Comparison of ENCODE assay signal across 9 mouse cellular contexts in the genomic region with DNA sequence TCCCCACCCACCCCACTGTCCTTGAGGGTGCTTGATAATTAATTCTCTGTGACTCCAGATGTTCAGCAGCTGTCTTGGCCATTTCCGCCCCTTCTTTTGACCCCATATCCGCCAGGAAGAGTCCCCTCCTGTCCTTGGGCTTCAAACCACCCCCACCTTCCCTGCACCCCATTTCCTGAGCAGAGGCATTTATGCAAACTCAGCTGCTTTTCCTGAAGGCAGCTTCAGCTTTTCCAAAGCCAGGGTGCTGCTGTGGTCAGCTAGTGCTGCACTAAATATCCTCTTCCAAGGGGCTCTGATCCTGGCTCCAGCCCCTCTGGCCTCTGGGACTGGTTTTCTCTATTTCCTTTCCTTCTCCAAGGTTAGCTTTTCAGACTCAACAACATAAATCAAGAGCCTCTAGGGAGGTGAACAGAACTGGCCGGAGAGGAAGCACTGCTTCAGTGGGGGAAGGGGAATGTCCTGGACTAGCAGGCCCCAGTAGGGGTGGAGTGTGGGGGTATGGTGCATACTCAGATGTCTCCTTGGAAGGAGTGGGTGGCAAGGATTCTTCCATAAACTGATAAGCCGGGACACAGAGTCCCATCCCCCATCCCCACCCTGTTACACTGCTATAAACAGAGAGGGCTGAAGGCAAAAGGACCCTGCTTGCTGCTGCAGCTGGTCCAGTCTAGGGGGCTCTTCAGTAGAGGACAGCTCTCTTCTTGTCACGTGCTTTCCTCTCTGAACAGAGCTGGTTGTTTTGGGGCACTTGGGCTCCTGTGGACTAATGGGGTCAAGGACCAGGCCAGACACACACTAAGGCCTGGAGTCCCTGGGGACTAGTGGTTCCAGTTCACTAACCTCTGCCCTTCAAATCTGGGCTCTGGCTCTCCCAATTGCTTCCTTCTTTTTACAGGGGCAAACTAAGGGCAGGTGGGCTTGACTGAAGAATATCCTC. TPM values are rescaled to one million over a fixed set of nuclear protein-coding genes. Genes with fewer than 3 reads are reported as not detected.
DNase-seq lines count a peak whose midpoint lies in the region; ATAC-seq and TF ChIP-seq lines count a peak whose summit lies in the region.
"Had no signal": no experiment of that assay in that cellular context is flagged by ENCODE, and none has a peak within 500 bp of the region (broad histone marks: within the 10 kb centered on the region; RNA-seq: fewer than 3 reads in every experiment).

No protein-coding gene starts in this region.

- no peak for DNase-seq in forebrain, embryonic 11.5 days (ENCODE audit: low spot score)
- DNase-seq in forebrain, postnatal 0 days: no peak
- DNase-seq in liver, embryonic 13.5 days: no peak
- DNase-seq in layer of hippocampus, adult 18-20 months (ENCODE audit: low spot score in 2 of 2): no peak

- no peak for ATAC-seq in forebrain, embryonic 11.5 days (replicated peaks; ENCODE audit: low FRiP score)
- ATAC-seq in forebrain, postnatal 0 days: no peak
- peak; percentile 29; the same call in 1 of the 2 replicates for ATAC-seq in embryonic facial prominence, embryonic 15.5 days (ENCODE audit: insufficient number of reproducible peaks, low FRiP score, low TSS enrichment, low read depth)
- no peak for ATAC-seq in hindbrain, embryonic 15.5 days (ENCODE audit: low FRiP score, low read depth)
- peak; percentile 38; the same call in 1 of the 2 replicates for ATAC-seq in liver, embryonic 13.5 days (ENCODE audit: low read depth)
- ATAC-seq in stomach, embryonic 15.5 days (ENCODE audit: insufficient read depth, low FRiP score, low read depth): peak; percentile 79
- no peak for ATAC-seq in granulocyte monocyte progenitor cell, adult 5-6 weeks (replicated peaks; ENCODE audit: poor library complexity, severe bottlenecking)

- H3K36me3 ChIP-seq in forebrain, embryonic 11.5 days (ENCODE audit: control insufficient read depth, insufficient read depth, low read length): no peaks in the 10 kb centered on the region
- no peaks in the 10 kb centered on the region for H3K36me3 ChIP-seq in forebrain, postnatal 0 days (ENCODE audit: insufficient read depth)
- no peaks in the 10 kb centered on the region for H3K36me3 ChIP-seq in embryonic facial prominence, embryonic 15.5 days
- H3K36me3 ChIP-seq in hindbrain, embryonic 15.5 days: no peaks in the 10 kb centered on the region
- no peaks in the 10 kb centered on the region for H3K36me3 ChIP-seq in liver, embryonic 13.5 days
- no peaks in the 10 kb centered on the region for H3K36me3 ChIP-seq in stomach, embryonic 15.5 days

- H3K9me3 ChIP-seq in forebrain, embryonic 11.5 days (ENCODE audit: control insufficient read depth, low read length): no peaks in the 10 kb centered on the region
- no peaks in the 10 kb centered on the region for H3K9me3 ChIP-seq in forebrain, postnatal 0 days (ENCODE audit: low read length)
- H3K9me3 ChIP-seq in embryonic facial prominence, embryonic 15.5 days (replicated peaks): no peaks in the 10 kb centered on the region
- no peaks in the 10 kb centered on the region for H3K9me3 ChIP-seq in hindbrain, embryonic 15.5 days
- no peaks in the 10 kb centered on the region for H3K9me3 ChIP-seq in liver, embryonic 13.5 days (replicated peaks)
- H3K9me3 ChIP-seq in stomach, embryonic 15.5 days: no peaks in the 10 kb centered on the region

- no peaks in the 10 kb centered on the region for H3K27me3 ChIP-seq in forebrain, embryonic 11.5 days (ENCODE audit: control insufficient read depth, insufficient read depth, low read length)
- H3K27me3 ChIP-seq in forebrain, postnatal 0 days (ENCODE audit: insufficient read depth, low read length): no peaks in the 10 kb centered on the region
- H3K27me3 ChIP-seq in embryonic facial prominence, embryonic 15.5 days: no peaks in the 10 kb centered on the region
- H3K27me3 ChIP-seq in hindbrain, embryonic 15.5 days: no peaks in the 10 kb centered on the region; the same call in 1 of the 2 replicates
- no peaks in the 10 kb centered on the region; the same call in 1 of the 2 replicates for H3K27me3 ChIP-seq in liver, embryonic 13.5 days
- no peaks in the 10 kb centered on the region for H3K27me3 ChIP-seq in stomach, embryonic 15.5 days (replicated peaks)

- no peak for TF ChIP-seq CTCF in forebrain, postnatal 0 days (IDR thresholded peaks at IDR 0.05; ENCODE audit: low read depth)

- H3K9ac ChIP-seq in forebrain, embryonic 11.5 days (ENCODE audit: low read length): no peak overlapping the region
- H3K9ac ChIP-seq in forebrain, postnatal 0 days: no peak overlapping the region
- H3K9ac ChIP-seq in embryonic facial prominence, embryonic 15.5 days: no peak overlapping the region
- H3K9ac ChIP-seq in hindbrain, embryonic 15.5 days: no peak overlapping the region
- peak overlapping the region; percentile 13 for H3K9ac ChIP-seq in liver, embryonic 13.5 days
- no peak overlapping the region for H3K9ac ChIP-seq in stomach, embryonic 15.5 days

- no peak overlapping the region for H3K4me3 ChIP-seq in forebrain, embryonic 11.5 days (ENCODE audit: low read depth, low read length)
- H3K4me3 ChIP-seq in forebrain, postnatal 0 days (ENCODE audit: low read depth, low read length): no peak overlapping the region
- no peak overlapping the region for H3K4me3 ChIP-seq in embryonic facial prominence, embryonic 15.5 days (replicated peaks)
- H3K4me3 ChIP-seq in hindbrain, embryonic 15.5 days: no peak overlapping the region
- H3K4me3 ChIP-seq in liver, embryonic 13.5 days (replicated peaks): no peak overlapping the region
- no peak overlapping the region for H3K4me3 ChIP-seq in stomach, embryonic 15.5 days (replicated peaks)

- H3K4me2 ChIP-seq in forebrain, embryonic 11.5 days (ENCODE audit: low read depth, low read length, severe bottlenecking): no peak overlapping the region
- H3K4me2 ChIP-seq in forebrain, postnatal 0 days (ENCODE audit: low read depth): no peak overlapping the region
- H3K4me2 ChIP-seq in embryonic facial prominence, embryonic 15.5 days (replicated peaks): no peak overlapping the region
- H3K4me2 ChIP-seq in hindbrain, embryonic 15.5 days: no peak overlapping the region
- no peak overlapping the region for H3K4me2 ChIP-seq in liver, embryonic 13.5 days
- H3K4me2 ChIP-seq in stomach, embryonic 15.5 days: peak overlapping the region; percentile 9; the same call in 1 of the 2 replicates

- H3K4me1 ChIP-seq in forebrain, embryonic 11.5 days (replicated peaks; ENCODE audit: control insufficient read depth, insufficient read depth, low read length): no peaks in the 10 kb centered on the region
- H3K4me1 ChIP-seq in forebrain, postnatal 0 days (ENCODE audit: insufficient read depth): no peaks in the 10 kb centered on the region
- no peaks in the 10 kb centered on the region for H3K4me1 ChIP-seq in embryonic facial prominence, embryonic 15.5 days
- 0 out of 2 replicates have a peak, but pooled peaks cover 4% of the 10 kb centered on the region for H3K4me1 ChIP-seq in hindbrain, embryonic 15.5 days (replicated peaks)
- H3K4me1 ChIP-seq in liver, embryonic 13.5 days (replicated peaks): peaks cover 63% of the 10 kb centered on the region
- peaks cover 22% of the 10 kb centered on the region for H3K4me1 ChIP-seq in stomach, embryonic 15.5 days

- 33% methylated on average over 5 of the region's 5 CpGs for WGBS in forebrain, embryonic 11.5 days
- WGBS in forebrain, postnatal 0 days: 55% methylated on average over 5 of the region's 5 CpGs
- WGBS in embryonic facial prominence, embryonic 15.5 days: 23% methylated on average over 5 of the region's 5 CpGs
- 32% methylated on average over 5 of the region's 5 CpGs for WGBS in hindbrain, embryonic 15.5 days
- 36% methylated on average over 5 of the region's 5 CpGs for WGBS in liver, embryonic 13.5 days (ENCODE audit: insufficient replicate concordance)
- 17% methylated on average over 5 of the region's 5 CpGs for WGBS in stomach, embryonic 15.5 days

- 0 out of 2 replicates have a peak overlapping the region, but pooled peaks have one; percentile 27 for H3K27ac ChIP-seq in forebrain, embryonic 11.5 days (ENCODE audit: low read depth, low read length)
- H3K27ac ChIP-seq in forebrain, postnatal 0 days (ENCODE audit: low read depth, low read length): no peak overlapping the region
- 0 out of 2 replicates have a peak overlapping the region, but pooled peaks have one; percentile 39 for H3K27ac ChIP-seq in embryonic facial prominence, embryonic 15.5 days (replicated peaks)
- H3K27ac ChIP-seq in hindbrain, embryonic 15.5 days (replicated peaks): peak overlapping the region; percentile 9; the same call in 1 of the 2 replicates
- H3K27ac ChIP-seq in liver, embryonic 13.5 days: peak overlapping the region; percentile 60
- H3K27ac ChIP-seq in stomach, embryonic 15.5 days: peak overlapping the region; percentile 74

RNA-seq across cellular contexts. Expression of a gene that starts 5.4 kb away (rescaled TPM):
- 0.15 TPM in 1 of 2 replicates, not detected in the other for polyA plus RNA-seq in forebrain, embryonic 11.5 days (2014; fragmentation: Nextera tagmentation; extraction: Ambion mirVana)
- total RNA-seq in forebrain, postnatal 0 days (2014; rRNA removed): not detected in 2 replicates
- not detected in 2 replicates for polyA plus RNA-seq in forebrain, postnatal 0 days (2015; fragmentation: Nextera tagmentation; extraction: Ambion mirVana)
- 0.18 and 0.24 TPM in 2 replicates for polyA plus RNA-seq in embryonic facial prominence, embryonic 15.5 days (2015; fragmentation: Nextera tagmentation; extraction: Ambion mirVana)
- 0.17 TPM in 1 of 2 replicates, not detected in the other for polyA plus RNA-seq in hindbrain, embryonic 15.5 days (2015; fragmentation: Nextera tagmentation; extraction: Ambion mirVana)
- polyA plus RNA-seq in liver, embryonic 13.5 days (2015; fragmentation: Nextera tagmentation; extraction: Ambion mirVana): 0.06 TPM in 2 replicates
- polyA plus RNA-seq in stomach, embryonic 15.5 days (2015; fragmentation: Nextera tagmentation; extraction: Ambion mirVana): 0.17 and 0.23 TPM in 2 replicates
- total RNA-seq in granulocyte monocyte progenitor cell, adult 5-6 weeks (2014; fragmentation: Nextera tagmentation): not detected in 2 replicates
- not detected in 2 replicates for total RNA-seq in granulocyte monocyte progenitor cell, adult 5-6 weeks (2017)
- total RNA-seq in layer of hippocampus, adult 18-20 months (2021): not detected
- polyA plus RNA-seq: C2C12 had no signal

RNA-seq across cellular contexts. Expression of a gene that starts 9.3 kb away (rescaled TPM):
- 143 and 148 TPM in 2 replicates for polyA plus RNA-seq in forebrain, embryonic 11.5 days (2014; fragmentation: Nextera tagmentation; extraction: Ambion mirVana)
- total RNA-seq in forebrain, postnatal 0 days (2014; rRNA removed): 91.7 and 120 TPM in 2 replicates
- 114 and 128 TPM in 2 replicates for polyA plus RNA-seq in forebrain, postnatal 0 days (2015; fragmentation: Nextera tagmentation; extraction: Ambion mirVana)
- polyA plus RNA-seq in embryonic facial prominence, embryonic 15.5 days (2015; fragmentation: Nextera tagmentation; extraction: Ambion mirVana): 166 and 173 TPM in 2 replicates
- 117 and 118 TPM in 2 replicates for polyA plus RNA-seq in hindbrain, embryonic 15.5 days (2015; fragmentation: Nextera tagmentation; extraction: Ambion mirVana)
- 83.0 and 87.8 TPM in 2 replicates for polyA plus RNA-seq in liver, embryonic 13.5 days (2015; fragmentation: Nextera tagmentation; extraction: Ambion mirVana)
- polyA plus RNA-seq in stomach, embryonic 15.5 days (2015; fragmentation: Nextera tagmentation; extraction: Ambion mirVana): 136 and 140 TPM in 2 replicates
- 43.1 and 60.9 TPM in 2 replicates for total RNA-seq in granulocyte monocyte progenitor cell, adult 5-6 weeks (2014; fragmentation: Nextera tagmentation)
- total RNA-seq in granulocyte monocyte progenitor cell, adult 5-6 weeks (2017): 115 and 129 TPM in 2 replicates
- total RNA-seq in layer of hippocampus, adult 18-20 months (2021): 10 to 100 TPM; 71.5 to 78.4 TPM

RNA-seq across cellular contexts. Expression of a gene that starts 28.4 kb away (rescaled TPM):
- 14.2 and 16.1 TPM in 2 replicates for polyA plus RNA-seq in forebrain, embryonic 11.5 days (2014; fragmentation: Nextera tagmentation; extraction: Ambion mirVana)
- 11.7 and 17.7 TPM in 2 replicates for total RNA-seq in forebrain, postnatal 0 days (2014; rRNA removed)
- 8.2 and 11.0 TPM in 2 replicates for polyA plus RNA-seq in forebrain, postnatal 0 days (2015; fragmentation: Nextera tagmentation; extraction: Ambion mirVana)
- 4.0 and 4.6 TPM in 2 replicates for polyA plus RNA-seq in embryonic facial prominence, embryonic 15.5 days (2015; fragmentation: Nextera tagmentation; extraction: Ambion mirVana)
- 21.4 and 21.6 TPM in 2 replicates for polyA plus RNA-seq in hindbrain, embryonic 15.5 days (2015; fragmentation: Nextera tagmentation; extraction: Ambion mirVana)
- 10.2 and 10.7 TPM in 2 replicates for polyA plus RNA-seq in liver, embryonic 13.5 days (2015; fragmentation: Nextera tagmentation; extraction: Ambion mirVana)
- polyA plus RNA-seq in stomach, embryonic 15.5 days (2015; fragmentation: Nextera tagmentation; extraction: Ambion mirVana): 9.7 and 10.0 TPM in 2 replicates
- total RNA-seq in granulocyte monocyte progenitor cell, adult 5-6 weeks (2014; fragmentation: Nextera tagmentation): 1.1 TPM in 1 of 2 replicates, not detected in the other
- total RNA-seq in granulocyte monocyte progenitor cell, adult 5-6 weeks (2017): 0.13 and 0.15 TPM in 2 replicates
- total RNA-seq in layer of hippocampus, adult 18-20 months (2021): 1 to 10 TPM; 8.0 to 8.4 TPM

RNA-seq across cellular contexts. Expression of a gene that starts 32.7 kb away (rescaled TPM):
- 103 and 104 TPM in 2 replicates for polyA plus RNA-seq in forebrain, embryonic 11.5 days (2014; fragmentation: Nextera tagmentation; extraction: Ambion mirVana)
- total RNA-seq in forebrain, postnatal 0 days (2014; rRNA removed): 252 and 369 TPM in 2 replicates
- polyA plus RNA-seq in forebrain, postnatal 0 days (2015; fragmentation: Nextera tagmentation; extraction: Ambion mirVana): 207 and 270 TPM in 2 replicates
- polyA plus RNA-seq in embryonic facial prominence, embryonic 15.5 days (2015; fragmentation: Nextera tagmentation; extraction: Ambion mirVana): 87.7 and 92.0 TPM in 2 replicates
- 258 and 267 TPM in 2 replicates for polyA plus RNA-seq in hindbrain, embryonic 15.5 days (2015; fragmentation: Nextera tagmentation; extraction: Ambion mirVana)
- 29.6 and 35.7 TPM in 2 replicates for polyA plus RNA-seq in liver, embryonic 13.5 days (2015; fragmentation: Nextera tagmentation; extraction: Ambion mirVana)
- 76.4 and 82.1 TPM in 2 replicates for polyA plus RNA-seq in stomach, embryonic 15.5 days (2015; fragmentation: Nextera tagmentation; extraction: Ambion mirVana)
- total RNA-seq in granulocyte monocyte progenitor cell, adult 5-6 weeks (2014; fragmentation: Nextera tagmentation): 43.8 and 47.1 TPM in 2 replicates
- 46.4 and 54.5 TPM in 2 replicates for total RNA-seq in granulocyte monocyte progenitor cell, adult 5-6 weeks (2017)
- total RNA-seq in layer of hippocampus, adult 18-20 months (2021): 100 to 1,000 TPM; 274 to 282 TPM

Comparison
In these comparisons a context has a peak if more than half of its experiments do, and no peak if none do; other contexts are left out.
1. ATAC-seq: peak in embryonic facial prominence, embryonic 15.5 days (single experiment), liver, embryonic 13.5 days (single experiment) and stomach, embryonic 15.5 days (single experiment); none in forebrain, embryonic 11.5 days (single experiment), forebrain, postnatal 0 days (single experiment), hindbrain, embryonic 15.5 days (single experiment) and granulocyte monocyte progenitor cell, adult 5-6 weeks (single experiment).